Mouse (Mus musculus): ENCODE measurements at regions not wholly inside any gene's neighbourhood (a gene's known extent, or its start where the extent isn't known, plus 50 kb on each side); places are given as distances from the start of the nearest gene placed in this dataset.
"Not testable (repeated sequence)": the region's sequence is repeated elsewhere in the genome, so short reads cannot be mapped to it uniquely, and the experiment has no call there.

GRCm38 (mm10) chr11:16611741-16612140, 103.5 kb upstream of the Sec61g start:
- DNase-seq (ENCODE audit: low read depth): no peak
- TF ChIP-seq CTCF (IDR thresholded peaks at IDR 0.05; ENCODE audit: borderline replicate concordance, extremely low read depth, insufficient read depth, insufficient read length) (no peak), POLR2A (IDR thresholded peaks at IDR 0.05; ENCODE audit: borderline replicate concordance, extremely low read depth, insufficient read depth, insufficient read length, poor library complexity, severe bottlenecking) (no peak)

- TF ChIP-seq POLR2A (IDR thresholded peaks at IDR 0.05; ENCODE audit: borderline replicate concordance, extremely low read depth, insufficient read depth, insufficient read length, poor library complexity, severe bottlenecking) (no peak), CTCF (IDR thresholded peaks at IDR 0.05; ENCODE audit: borderline replicate concordance, extremely low read depth, insufficient read depth, insufficient read length) (no peak)
- peak; percentile 10 for DNase-seq (ENCODE audit: low read depth)
Measured at GRCm38 (mm10) chr11:16612524-16612923, 104.2 kb upstream of the Sec61g start.

DNA sequence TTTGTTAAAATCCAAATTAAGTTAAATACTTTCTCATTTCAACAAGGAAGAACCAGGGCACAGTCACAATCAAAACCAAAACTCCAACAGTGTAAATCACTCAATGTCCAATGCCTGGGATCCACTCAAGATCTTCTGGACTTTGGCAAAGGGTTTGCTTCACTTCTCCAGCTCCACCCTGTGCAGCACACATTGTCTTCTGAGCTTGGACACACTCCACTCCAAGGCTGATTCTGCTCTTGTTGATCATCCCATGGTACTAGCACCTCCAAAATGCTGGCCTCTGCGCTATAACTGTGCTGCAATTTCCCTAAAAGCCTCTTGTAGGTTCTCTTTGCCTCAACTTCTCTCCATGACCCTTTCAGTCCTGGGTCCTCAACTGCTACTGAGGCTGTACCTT, 111.5 kb upstream of the Sec61g start:
- no peak for DNase-seq (ENCODE audit: low read depth)
- TF ChIP-seq CTCF (IDR thresholded peaks at IDR 0.05; ENCODE audit: borderline replicate concordance, extremely low read depth, insufficient read depth, insufficient read length) (no peak), POLR2A (IDR thresholded peaks at IDR 0.05; ENCODE audit: borderline replicate concordance, extremely low read depth, insufficient read depth, insufficient read length, poor library complexity, severe bottlenecking) (no peak)

DNA sequence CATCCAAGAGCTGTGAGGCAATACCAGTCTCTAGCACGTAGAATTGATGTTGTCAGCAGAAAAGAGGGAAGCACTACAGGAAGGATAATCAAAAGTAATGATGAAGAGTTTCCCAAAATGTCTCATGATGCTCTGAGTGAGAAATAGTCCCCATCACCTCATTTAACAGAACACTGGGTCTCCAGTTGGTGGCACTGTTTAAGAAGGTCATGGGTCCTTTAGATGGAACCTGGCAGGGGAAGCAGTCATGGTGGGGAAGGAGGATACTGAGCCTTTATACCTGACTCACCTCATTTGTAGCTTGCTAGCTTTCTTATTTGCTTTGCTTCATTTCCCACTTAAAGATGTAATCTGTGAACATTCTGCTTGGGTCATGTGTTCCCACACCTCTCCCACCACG, 115.4 kb upstream of the Sec61g start:
- DNase-seq (ENCODE audit: low read depth): no peak
- TF ChIP-seq POLR2A (IDR thresholded peaks at IDR 0.05; ENCODE audit: borderline replicate concordance, extremely low read depth, insufficient read depth, insufficient read length, poor library complexity, severe bottlenecking) (no peak), CTCF (IDR thresholded peaks at IDR 0.05; ENCODE audit: borderline replicate concordance, extremely low read depth, insufficient read depth, insufficient read length) (no peak)

DNA sequence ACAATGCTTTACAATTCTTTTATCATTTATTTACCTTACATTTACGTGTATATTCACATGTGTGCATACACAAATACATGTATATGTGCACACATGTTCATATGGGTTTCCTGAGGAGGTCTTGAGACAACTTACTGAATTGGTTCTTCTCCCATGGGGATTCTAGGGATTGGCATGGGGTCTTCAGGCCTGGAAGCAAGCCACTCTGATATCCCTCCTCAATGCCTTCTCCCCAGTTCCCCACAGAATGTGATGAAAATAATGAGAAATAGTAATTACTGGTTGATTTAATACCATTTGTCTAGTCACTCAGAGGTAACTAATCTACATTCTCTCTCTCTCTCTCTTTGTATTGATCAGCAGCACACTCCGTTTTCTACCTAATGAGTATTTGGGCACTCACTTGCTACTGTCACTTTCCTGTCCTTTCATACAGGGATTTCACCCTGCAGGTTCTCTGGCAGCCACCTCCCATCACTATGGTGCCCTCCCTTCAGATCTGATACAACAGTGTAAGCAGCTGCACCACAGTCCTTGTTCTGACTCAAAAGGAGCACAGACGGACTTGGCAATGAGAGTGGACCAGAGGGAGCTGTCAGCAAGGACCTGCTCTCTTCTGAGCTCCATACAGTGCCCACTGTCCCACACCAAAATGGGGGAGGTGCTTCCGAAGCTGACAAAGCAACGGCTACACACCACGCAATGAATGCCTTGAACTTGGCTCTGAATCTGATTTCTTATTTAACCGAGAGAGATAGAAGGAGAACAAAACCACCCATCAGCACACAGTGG, 119.2 kb upstream of the Sec61g start:
- TF ChIP-seq CTCF (IDR thresholded peaks at IDR 0.05; ENCODE audit: borderline replicate concordance, extremely low read depth, insufficient read depth, insufficient read length) (no peak), POLR2A (IDR thresholded peaks at IDR 0.05; ENCODE audit: borderline replicate concordance, extremely low read depth, insufficient read depth, insufficient read length, poor library complexity, severe bottlenecking) (no peak)
- peak; percentile 88 for DNase-seq (ENCODE audit: low read depth)

DNA sequence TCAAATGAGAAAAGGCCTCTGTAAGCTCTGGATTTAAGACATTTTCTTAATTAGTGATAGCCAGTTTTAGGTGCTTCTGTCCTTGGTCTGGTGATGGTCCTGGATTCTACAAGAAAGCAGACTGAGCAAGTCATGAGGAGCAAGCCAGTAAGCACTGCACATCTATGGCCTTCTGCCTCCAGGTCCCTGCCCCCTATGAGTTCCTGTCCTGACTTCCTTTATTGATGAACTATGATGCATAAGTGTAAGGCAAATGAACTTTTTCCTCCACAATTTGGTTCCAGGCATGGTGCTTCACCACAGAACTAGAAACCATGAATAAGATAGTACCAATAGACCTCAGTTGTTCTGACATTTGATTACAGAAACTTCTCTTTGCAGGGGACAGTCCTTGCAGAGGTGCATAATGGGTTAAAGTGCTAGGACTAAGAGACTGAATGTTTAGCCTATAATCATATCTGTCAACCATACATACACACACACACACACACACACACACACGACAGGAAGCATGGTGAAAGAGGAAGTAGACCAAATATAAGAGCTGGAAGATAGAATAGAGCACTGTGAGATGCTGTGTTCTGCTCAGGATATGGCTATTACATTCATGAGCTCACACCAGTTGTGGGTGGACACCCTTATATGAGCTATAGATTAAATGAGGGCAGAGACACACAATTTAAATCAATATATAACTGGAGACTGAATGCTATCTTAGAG, 121.3 kb upstream of the Sec61g start:
- no peak for DNase-seq (ENCODE audit: low read depth)
- TF ChIP-seq POLR2A (IDR thresholded peaks at IDR 0.05; ENCODE audit: borderline replicate concordance, extremely low read depth, insufficient read depth, insufficient read length, poor library complexity, severe bottlenecking) (no peak), CTCF (IDR thresholded peaks at IDR 0.05; ENCODE audit: borderline replicate concordance, extremely low read depth, insufficient read depth, insufficient read length) (no peak)

DNA sequence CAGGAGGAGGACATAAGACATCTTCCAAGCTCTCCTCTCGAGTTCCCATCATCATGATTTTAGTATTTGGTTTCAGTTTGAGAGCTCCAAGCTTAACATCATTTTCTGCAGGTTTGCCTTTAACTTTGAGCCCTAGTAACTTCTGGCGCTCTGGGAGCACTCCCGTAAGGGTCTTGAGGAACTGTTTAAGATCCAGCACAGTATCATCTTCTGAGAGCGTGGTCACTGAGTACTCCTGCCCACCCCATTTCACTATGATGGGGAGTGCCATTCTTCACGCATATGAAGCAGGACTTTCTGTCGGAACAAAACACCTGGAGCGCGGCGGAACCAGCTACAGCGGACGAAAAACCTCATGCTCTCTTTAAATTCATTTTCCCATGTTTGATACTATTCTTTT, 116.2 kb upstream of the Egfr start:
- DNase-seq (ENCODE audit: low read depth): not testable (repeated sequence)

DNA sequence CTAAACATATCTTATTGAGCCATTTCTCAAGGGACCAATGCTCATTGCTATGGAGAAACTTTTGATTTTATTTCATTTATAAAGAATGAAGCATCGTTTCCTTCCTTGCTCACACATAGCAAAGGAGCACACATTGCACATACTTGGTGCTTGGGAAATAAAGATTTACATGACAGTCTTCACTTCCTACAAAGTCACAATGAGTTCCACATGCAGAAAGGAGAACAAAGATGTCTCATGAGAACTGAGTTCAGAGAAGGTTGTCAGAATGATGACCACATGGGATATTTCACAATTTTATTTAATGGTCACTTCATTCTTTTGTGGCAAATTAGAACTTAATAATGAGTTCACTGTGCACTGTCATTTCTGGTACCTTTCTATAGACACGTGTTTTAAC, 114.3 kb upstream of the Egfr start:
- TF ChIP-seq POLR2A (IDR thresholded peaks at IDR 0.05; ENCODE audit: borderline replicate concordance, extremely low read depth, insufficient read depth, insufficient read length, poor library complexity, severe bottlenecking): no peak
- TF ChIP-seq CTCF (IDR thresholded peaks at IDR 0.05; ENCODE audit: borderline replicate concordance, extremely low read depth, insufficient read depth, insufficient read length): no peak
- DNase-seq (ENCODE audit: low read depth): no peak

- no peak for DNase-seq (ENCODE audit: low read depth)
- no peak for TF ChIP-seq CTCF (IDR thresholded peaks at IDR 0.05; ENCODE audit: borderline replicate concordance, extremely low read depth, insufficient read depth, insufficient read length)
- no peak for TF ChIP-seq POLR2A (IDR thresholded peaks at IDR 0.05; ENCODE audit: borderline replicate concordance, extremely low read depth, insufficient read depth, insufficient read length, poor library complexity, severe bottlenecking)
Measured at GRCm38 (mm10) chr11:16638349-16638748, 113.7 kb upstream of the Egfr start.

GRCm38 (mm10) chr11:16649599-16649998, 102.4 kb upstream of the Egfr start:
- no peak for DNase-seq (ENCODE audit: low read depth)
- TF ChIP-seq POLR2A (IDR thresholded peaks at IDR 0.05; ENCODE audit: borderline replicate concordance, extremely low read depth, insufficient read depth, insufficient read length, poor library complexity, severe bottlenecking): no peak
- TF ChIP-seq CTCF (IDR thresholded peaks at IDR 0.05; ENCODE audit: borderline replicate concordance, extremely low read depth, insufficient read depth, insufficient read length): no peak

- DNase-seq (ENCODE audit: low read depth): no peak
- TF ChIP-seq POLR2A (IDR thresholded peaks at IDR 0.05; ENCODE audit: borderline replicate concordance, extremely low read depth, insufficient read depth, insufficient read length, poor library complexity, severe bottlenecking) (no peak), CTCF (IDR thresholded peaks at IDR 0.05; ENCODE audit: borderline replicate concordance, extremely low read depth, insufficient read depth, insufficient read length) (no peak)
Measured at GRCm38 (mm10) chr11:16663806-16664205, 88.2 kb upstream of the Egfr start.

Measured in brain, embryonic 14.5 days (tissue).